Mouse (Mus musculus) spleen, postnatal 4 days (tissue): ENCODE data around the gene Kmt2e.
"Not testable (repeated sequence)": the region's sequence is repeated elsewhere in the genome, so short reads cannot be mapped to it uniquely, and the experiment has no call there.

ENCODE experiments used
- DNase-seq, 2 experiments: peaks; one replicate each; pipeline ENCODE4 v3.0.0; 2022; ENCODE audit warnings: low spot score in 2 of 2

Kmt2e gene

GRCm38 (mm10) chr5:23499257-23499656 is 65.0 kb downstream of the Kmt2e start:
- DNase-seq, result no peak

- no peak for DNase-seq
Measured at GRCm38 (mm10) chr5:23500715-23501114, 66.5 kb downstream of the Kmt2e start.

- DNase-seq, result no peak
Measured at GRCm38 (mm10) chr5:23501582-23502316, 67.5 kb downstream of the Kmt2e start.

DNA sequence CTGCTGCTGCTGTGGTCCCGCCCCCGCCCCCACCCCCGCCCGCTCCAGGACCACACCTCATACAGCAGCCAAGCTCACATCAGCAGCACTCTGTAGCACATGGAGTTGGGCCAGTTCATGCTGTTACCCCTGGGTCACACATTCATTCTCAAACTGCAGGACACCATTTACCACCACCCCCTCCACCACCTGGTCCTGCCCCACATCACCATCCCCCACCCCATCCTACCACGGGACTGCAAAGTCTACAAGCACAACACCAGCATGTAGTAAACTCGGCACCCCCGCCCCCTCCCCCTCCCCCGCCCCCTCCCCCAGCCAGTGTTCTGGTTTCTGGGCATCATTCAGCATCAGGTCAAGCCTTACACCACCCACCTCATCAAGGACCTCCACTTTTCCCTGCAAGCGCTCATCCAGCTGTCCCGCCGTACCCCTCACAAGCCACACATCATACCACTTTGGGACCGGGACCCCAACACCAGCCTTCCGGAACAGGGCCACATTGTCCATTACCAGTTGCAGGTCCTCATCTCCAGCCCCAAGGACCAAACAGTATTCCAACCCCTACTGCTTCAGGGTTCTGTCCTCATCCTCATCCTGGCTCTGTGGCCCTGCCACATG is 68.2 kb downstream of the Kmt2e start:
- DNase-seq, result no peak

GRCm38 (mm10) chr5:23505578-23505977 is 71.3 kb downstream of the Kmt2e start:
- DNase-seq, result no peak

DNA sequence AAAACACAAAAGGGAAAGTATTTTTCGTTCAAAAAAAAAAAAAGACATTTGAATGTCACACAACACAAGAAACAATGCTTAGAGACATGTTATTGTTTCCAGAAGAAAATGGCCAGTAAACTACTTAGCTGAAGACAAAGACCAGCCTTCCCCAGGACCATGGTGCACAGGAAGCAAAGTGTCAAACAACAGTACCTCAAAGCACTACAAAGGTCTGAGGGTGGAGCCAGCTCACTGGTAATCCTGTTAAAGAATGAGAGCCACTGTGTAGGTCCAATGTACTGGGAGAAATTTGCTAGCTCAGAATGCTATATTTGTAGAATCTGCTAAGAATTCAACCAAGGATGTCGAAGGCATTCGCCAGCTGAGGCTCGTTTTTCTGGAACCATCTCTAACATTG is 73.0 kb downstream of the Kmt2e start:
- DNase-seq, result no peak

- no peak for DNase-seq
Measured at GRCm38 (mm10) chr5:23508630-23509029, 74.4 kb downstream of the Kmt2e start.

GRCm38 (mm10) chr5:23511456-23511855 is 77.2 kb downstream of the Kmt2e start:
- peak in 1 of 2 experiments; percentile 44 for DNase-seq

- peak in 1 of 2 experiments; percentile 30 for DNase-seq
Measured at GRCm38 (mm10) chr5:23512556-23512955, 78.3 kb downstream of the Kmt2e start.

DNA sequence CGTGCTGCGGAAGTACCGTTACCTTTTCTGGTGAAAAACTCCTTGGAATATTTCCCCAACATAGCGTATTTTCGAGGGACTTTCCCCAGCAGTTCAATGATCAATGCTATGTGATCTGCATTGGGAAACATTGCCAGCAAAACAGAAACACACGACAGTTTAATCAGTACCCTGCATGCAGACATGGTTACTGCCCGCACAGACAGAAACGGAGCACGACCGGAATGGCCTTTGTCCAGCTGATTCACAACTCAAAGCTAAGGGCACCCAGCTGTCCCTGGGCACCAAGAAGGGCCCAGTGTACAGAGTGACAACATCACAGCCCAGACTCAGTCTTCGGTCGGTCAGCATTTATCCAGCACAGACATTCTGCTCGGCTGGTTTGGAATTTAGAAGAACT is 79.2 kb downstream of the Kmt2e start:
- DNase-seq, result peak in 1 of 2 experiments; percentile 38

- peak in 1 of 2 experiments; percentile 46 for DNase-seq
Measured at GRCm38 (mm10) chr5:23515038-23515437, 80.8 kb downstream of the Kmt2e start.

DNA sequence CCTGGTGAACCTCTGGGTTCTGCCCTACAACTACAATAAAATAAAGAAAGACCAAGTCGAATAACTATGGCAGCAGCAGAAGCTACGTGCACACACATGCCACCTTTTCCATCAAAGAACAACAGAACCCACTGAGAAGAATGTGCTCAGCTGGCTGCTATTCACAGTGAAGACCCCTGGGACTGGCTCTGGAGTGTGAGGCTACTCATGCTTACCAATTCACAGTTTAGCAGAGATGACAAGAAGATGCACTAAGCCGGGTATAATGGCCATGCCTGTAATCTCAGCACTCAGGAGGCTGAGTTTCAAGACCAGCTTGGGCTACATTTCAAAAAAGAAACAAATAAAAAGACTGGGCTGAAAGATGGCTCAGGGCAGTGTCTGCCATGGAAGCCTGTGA is 82.7 kb downstream of the Kmt2e start:
- no peak for DNase-seq

DNA sequence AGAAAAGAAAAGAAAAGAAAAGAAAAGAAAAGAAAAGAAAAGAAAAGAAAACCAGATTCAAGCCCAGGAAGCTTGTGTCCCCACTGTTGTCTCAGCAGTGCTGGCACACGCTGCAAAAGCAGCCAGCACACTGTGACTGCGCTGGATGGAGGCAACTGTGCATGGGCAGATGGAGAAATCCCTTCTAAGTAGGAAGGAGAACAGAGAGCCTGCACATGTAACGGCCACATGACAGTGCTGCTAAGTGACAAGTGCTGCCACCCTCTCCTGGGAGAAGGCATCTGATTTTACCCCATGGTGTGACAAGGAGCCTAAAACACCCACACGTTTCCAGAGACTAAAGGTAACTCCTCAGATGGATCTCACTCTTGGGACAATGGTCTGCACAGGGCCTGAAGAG is 83.6 kb downstream of the Kmt2e start:
- DNase-seq, result no peak

GRCm38 (mm10) chr5:23518673-23519072 is 84.4 kb downstream of the Kmt2e start:
- DNase-seq, result no peak

DNA sequence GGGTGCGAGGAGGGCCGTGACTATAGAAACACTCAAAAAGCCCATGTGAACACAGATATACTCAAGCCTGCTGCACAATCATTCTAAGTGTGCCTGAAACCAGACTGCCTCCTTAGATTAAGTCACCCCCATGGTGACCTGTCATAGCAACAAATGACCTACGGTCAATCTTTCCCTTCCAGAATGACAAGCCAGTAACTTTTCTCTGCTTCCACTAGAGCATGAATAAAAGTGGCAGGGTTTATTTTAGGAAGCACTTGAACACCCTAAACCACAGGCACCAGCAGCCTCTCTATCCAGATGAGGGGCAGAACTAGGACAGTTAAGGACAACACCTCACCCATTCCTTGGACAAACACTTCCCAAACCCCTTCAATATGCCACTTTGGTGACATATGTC is 85.4 kb downstream of the Kmt2e start:
- no peak for DNase-seq

DNA sequence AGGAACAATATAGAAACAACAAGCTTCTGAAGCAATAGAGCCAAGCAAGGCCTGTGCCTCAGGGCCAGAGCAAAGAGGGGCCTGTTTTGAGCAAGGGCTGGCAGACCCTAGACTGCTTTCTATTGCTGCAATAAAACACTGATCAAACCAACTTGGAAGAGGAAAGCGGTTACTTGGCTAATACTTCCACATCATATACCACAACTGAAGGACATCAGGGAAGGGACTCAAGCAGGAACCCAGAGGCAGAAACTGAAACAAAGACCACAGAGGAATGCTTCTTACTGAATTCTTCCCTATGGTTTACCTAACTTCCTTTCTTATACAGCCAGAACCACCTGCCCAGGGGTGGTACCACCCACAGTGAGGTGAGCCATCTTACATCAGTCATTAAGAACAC is 87.4 kb downstream of the Kmt2e start:
- no peak for DNase-seq

DNA sequence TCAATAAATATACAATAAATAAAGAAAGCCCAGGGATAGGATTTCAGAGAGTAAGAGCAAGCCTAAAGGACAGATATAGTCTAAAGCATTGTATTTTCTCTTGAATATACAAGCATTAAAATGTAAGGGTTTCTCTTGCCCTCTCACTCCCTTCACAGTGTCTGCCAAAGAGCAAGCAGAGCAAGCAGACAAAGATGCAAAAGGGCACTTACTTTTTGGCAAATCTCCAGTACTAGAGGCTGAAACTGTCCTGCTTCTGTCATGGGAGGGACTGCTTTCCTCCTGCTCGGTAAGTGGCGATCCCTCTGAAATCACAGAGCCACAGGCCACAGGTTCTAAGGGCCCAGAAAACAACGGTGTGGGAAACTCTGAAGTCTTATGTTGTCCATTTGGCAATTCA is 89.7 kb downstream of the Kmt2e start:
- DNase-seq, result no peak

- no peak for DNase-seq
Measured at GRCm38 (mm10) chr5:23524621-23525020, 90.4 kb downstream of the Kmt2e start.

- DNase-seq, result no peak
Measured at GRCm38 (mm10) chr5:23531100-23531499, 96.9 kb downstream of the Kmt2e start.

DNA sequence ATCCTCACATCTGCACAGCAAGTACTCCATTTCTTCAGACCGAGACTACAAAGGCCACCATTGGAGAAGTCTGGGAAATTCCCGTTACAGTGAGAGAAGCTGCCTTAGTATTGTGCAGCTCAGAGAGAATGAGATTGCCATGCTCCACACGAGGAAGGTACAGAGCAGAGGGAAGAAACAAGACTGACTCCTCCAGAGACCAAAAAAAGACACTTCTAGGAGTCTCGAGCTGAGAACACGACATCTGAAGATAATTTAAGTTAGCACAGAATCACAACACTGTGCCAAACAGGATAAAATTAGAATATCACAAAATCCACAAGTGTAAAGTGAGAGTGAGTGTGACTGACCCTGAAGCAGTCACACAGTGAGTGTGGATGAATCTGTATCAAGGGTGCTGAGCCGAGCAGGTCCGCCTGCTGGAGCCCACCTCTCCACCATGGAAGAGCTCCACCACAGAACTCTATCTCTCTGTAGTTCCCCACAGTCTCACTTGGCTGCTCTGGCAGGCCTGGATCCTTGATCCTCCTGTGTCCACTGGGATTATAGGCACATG is 97.4 kb downstream of the Kmt2e start:
- no peak for DNase-seq

DNA sequence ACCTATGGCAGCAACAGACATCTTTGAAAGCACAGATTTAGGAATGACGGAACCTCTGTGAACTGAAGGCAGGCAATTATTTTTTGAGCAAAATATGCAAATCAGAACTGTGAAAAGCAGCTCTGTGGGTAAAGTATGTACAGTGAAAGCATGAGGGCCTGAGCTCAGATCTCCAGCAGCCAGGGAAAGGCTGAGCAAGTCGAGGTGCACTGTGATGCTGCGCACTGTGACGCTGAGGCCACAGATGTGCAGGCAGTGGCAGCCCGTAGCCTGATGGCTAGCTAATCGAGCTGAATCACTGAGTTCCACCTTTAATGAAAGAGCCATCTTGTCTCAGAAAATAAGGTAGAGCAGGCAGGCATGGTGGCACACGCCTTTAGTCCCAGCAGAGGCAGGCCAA is 101.5 kb downstream of the Kmt2e start:
- DNase-seq, result no peak

GRCm38 (mm10) chr5:23551687-23552086 is 117.4 kb downstream of the Kmt2e start:
- no peak for DNase-seq

DNA sequence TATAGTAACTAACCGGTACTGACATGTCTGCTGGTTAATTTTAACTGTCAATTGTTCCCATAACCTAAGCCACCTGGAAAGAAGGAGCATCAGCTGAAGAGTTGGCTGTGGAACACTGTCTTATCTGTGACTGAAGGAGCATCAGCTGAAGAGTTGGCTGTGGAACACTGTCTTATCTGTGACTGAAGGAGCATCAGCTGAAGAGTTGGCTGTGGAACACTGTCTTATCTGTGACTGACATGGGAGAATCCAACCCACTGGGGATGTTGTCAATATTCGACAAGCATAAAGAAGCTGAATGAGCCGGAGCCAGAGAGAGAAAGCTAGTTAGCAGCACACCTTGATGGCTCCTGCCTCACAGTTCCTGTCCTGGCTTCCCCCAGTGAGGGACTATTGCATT is 119.1 kb downstream of the Kmt2e start:
- DNase-seq, result not testable (repeated sequence)
